8 mouse cellular contexts compared by ENCODE assay signal in genomic region chr9:65372449-65372848, GRCm38 (mm10). TPM values are rescaled to one million over a fixed set of nuclear protein-coding genes. Genes with fewer than 3 reads are reported as not detected.
DNase-seq lines count a peak whose midpoint lies in the region.

No protein-coding gene starts in this region.

- DNase-seq in cerebellum, postnatal 10 days, result peak; percentile 70 to 74
- no peak for DNase-seq in cerebellum, adult 9-10 months
- peak; percentile 29 to 36 for DNase-seq in left cerebral cortex, adult 18-20 months (ENCODE audit: low spot score in 2 of 2)
- DNase-seq in left cerebral cortex, adult 8-10 months (ENCODE audit: low spot score in 2 of 2), result no peak
- peak; percentile 78 for DNase-seq in adipocyte (ENCODE audit: low spot score)
- peak; percentile 80 for DNase-seq in lung, postnatal 10 days
- DNase-seq in frontal cortex, postnatal 14 days (ENCODE audit: low spot score in 2 of 2), result no peak
- DNase-seq in adrenal gland, postnatal 4 days (ENCODE audit: low spot score in 2 of 2), result no peak

RNA-seq across cellular contexts. Expression of gene Ubap1l, which starts 11.6 kb away (rescaled TPM):
- 1 to 10 TPM; 4.0 to 5.2 TPM for total RNA-seq in left cerebral cortex, adult 18-20 months (2021)
- 1 to 10 TPM; 4.0 to 5.0 (median 4.7) TPM for total RNA-seq in left cerebral cortex, adult 8-10 months (2022)
- under 1 TPM; 0.67 to 0.68 TPM for total RNA-seq in adrenal gland, postnatal 4 days (2021)

RNA-seq across cellular contexts. Expression of gene Kbtbd13, which starts 19.0 kb away (rescaled TPM):
- total RNA-seq in left cerebral cortex, adult 18-20 months (2021), result under 1 TPM in 1 of 2 experiments, not detected in 1; 0.16 TPM
- total RNA-seq in left cerebral cortex, adult 8-10 months (2022), result under 1 TPM in 3 of 4 experiments, not detected in 1; 0.11 to 0.32 (median 0.12) TPM
- total RNA-seq in adrenal gland, postnatal 4 days (2021), result 1 to 10 TPM in 1 of 2 experiments, under 1 TPM in 1; 0.99 to 1.0 TPM

RNA-seq across cellular contexts. Expression of gene Rasl12, which starts 25.9 kb away (rescaled TPM):
- total RNA-seq in left cerebral cortex, adult 18-20 months (2021), result 1 to 10 TPM; 2.4 to 2.7 TPM
- 1 to 10 TPM; 2.1 to 3.4 (median 3.2) TPM for total RNA-seq in left cerebral cortex, adult 8-10 months (2022)
- total RNA-seq in adrenal gland, postnatal 4 days (2021), result 10 to 100 TPM; 12.3 to 13.7 TPM

RNA-seq across cellular contexts. Expression of gene Pdcd7, which starts 26.5 kb away (rescaled TPM):
- 10 to 100 TPM; 27.1 to 30.6 TPM for total RNA-seq in left cerebral cortex, adult 18-20 months (2021)
- 10 to 100 TPM; 27.3 to 31.1 (median 27.9) TPM for total RNA-seq in left cerebral cortex, adult 8-10 months (2022)
- 10 to 100 TPM; 22.2 to 23.8 TPM for total RNA-seq in adrenal gland, postnatal 4 days (2021)

RNA-seq across cellular contexts. Expression of gene Slc51b, which starts 50.3 kb away (rescaled TPM):
- total RNA-seq in left cerebral cortex, adult 18-20 months (2021), result not detected
- not detected for total RNA-seq in left cerebral cortex, adult 8-10 months (2022)
- 1 to 10 TPM; 1.4 to 2.4 TPM for total RNA-seq in adrenal gland, postnatal 4 days (2021)

Comparison
In these comparisons a context has a peak if more than half of its experiments do, and no peak if none do; other contexts are left out.
1. DNase-seq: peak in cerebellum, postnatal 10 days (2 of 2), left cerebral cortex, adult 18-20 months (2 of 2), adipocyte (single experiment) and lung, postnatal 10 days (single experiment); none in cerebellum, adult 9-10 months (single experiment), left cerebral cortex, adult 8-10 months (0 of 2), frontal cortex, postnatal 14 days (0 of 2) and adrenal gland, postnatal 4 days (0 of 2).